Mouse (Mus musculus) right cerebral cortex, postnatal 25 days (tissue): Measurements from ENCODE around the gene Gm2174.

Source experiments
- DNase-seq: peaks from one replicate; pipeline ENCODE4 v3.0.0; 2022

Gene Gm2174

GRCm38 (mm10) chrX:56447524-56448015 lies at the start of gene Gm2174:
TSS of gene Gm2174 (plus strand) at chrX:56447965.
- no peak for DNase-seq

GRCm38 (mm10) chrX:56404646-56405045 lies 43.1 kb upstream of the Gm2174 start:
- DNase-seq, result no peak

GRCm38 (mm10) chrX:56405482-56405881 lies 42.3 kb upstream of the Gm2174 start:
- no peak for DNase-seq

- DNase-seq, result no peak
These were observed 41.6 kb upstream of the Gm2174 start for GRCm38 (mm10) chrX:56406128-56406527.

- DNase-seq, result no peak
These were observed 31.5 kb upstream of the Gm2174 start for GRCm38 (mm10) chrX:56416277-56416676.

- no peak for DNase-seq
These were observed 30.2 kb upstream of the Gm2174 start for GRCm38 (mm10) chrX:56417541-56417940.

GRCm38 (mm10) chrX:56430601-56431000 lies 17.2 kb upstream of the Gm2174 start:
- DNase-seq, result no peak

- no peak for DNase-seq
These were observed 11.9 kb upstream of the Gm2174 start for GRCm38 (mm10) chrX:56435758-56436283.

GRCm38 (mm10) chrX:56446487-56447428 lies 1.0 kb upstream of the Gm2174 start:
- no peak for DNase-seq

- DNase-seq, result peak; percentile 65
These were observed 7.1 kb downstream of the Gm2174 start, which contains the start of gene Ints6l for GRCm38 (mm10) chrX:56454671-56455371. TSS of gene Ints6l (plus strand) at chrX:56454857.

- peak; percentile 87 for DNase-seq
These were observed 7.8 kb downstream of the Gm2174 start for GRCm38 (mm10) chrX:56455372-56456246.

- DNase-seq, result no peak
These were observed 8.6 kb downstream of the Gm2174 start for GRCm38 (mm10) chrX:56456379-56456778.

- no peak for DNase-seq
These were observed 14.5 kb downstream of the Gm2174 start for GRCm38 (mm10) chrX:56462020-56462933.

GRCm38 (mm10) chrX:56464906-56465305 lies 17.1 kb downstream of the Gm2174 start:
- no peak for DNase-seq

GRCm38 (mm10) chrX:56467688-56468087 lies 19.9 kb downstream of the Gm2174 start:
- DNase-seq, result no peak

GRCm38 (mm10) chrX:56468422-56468821 lies 20.7 kb downstream of the Gm2174 start:
- no peak for DNase-seq

GRCm38 (mm10) chrX:56474035-56474434 lies 26.3 kb downstream of the Gm2174 start:
- no peak for DNase-seq

- no peak for DNase-seq
These were observed 29.8 kb downstream of the Gm2174 start for GRCm38 (mm10) chrX:56477553-56477952.

- DNase-seq, result no peak
These were observed 34.1 kb downstream of the Gm2174 start for GRCm38 (mm10) chrX:56481906-56482305.

GRCm38 (mm10) chrX:56489758-56490157 lies 42.0 kb downstream of the Gm2174 start:
- DNase-seq, result peak; percentile 33

GRCm38 (mm10) chrX:56497241-56497640 lies 49.5 kb downstream of the Gm2174 start:
- no peak for DNase-seq
